Mouse (Mus musculus) forebrain, embryonic 10.5 days (tissue): ENCODE measurements at regions not wholly inside any gene's neighbourhood (a gene's known extent, or its start where the extent isn't known, plus 50 kb on each side); places are given as distances from the start of the nearest gene placed in this dataset.

ENCODE experiments used
- DNase-seq: peaks from one replicate; pipeline ENCODE4 v3.0.0-alpha.2; 2017; ENCODE audit warnings: low spot score; ENCODE audit errors: extremely low spot score
- H3K27ac ChIP-seq: fragments of 300-500 bp; sonication (generic); 2 replicates; pipeline ENCODE4 v1.5.1; 2016; ENCODE audit warnings: mild to moderate bottlenecking
- H3K27me3 ChIP-seq: fragments of 300-500 bp; sonication (generic); 2 replicates; pipeline ENCODE4 v1.6.1; 2016; ENCODE audit warnings: mild to moderate bottlenecking; ENCODE audit not compliant: poor library complexity, severe bottlenecking
- H3K36me3 ChIP-seq: fragments of 300-500 bp; sonication (generic); replicated peaks from 2 replicates; pipeline ENCODE4 v1.6.1; 2016; ENCODE audit warnings: mild to moderate bottlenecking, moderate library complexity
- H3K4me1 ChIP-seq: fragments of 300-500 bp; sonication (generic); 2 replicates; pipeline ENCODE4 v1.6.1; 2016
- H3K4me3 ChIP-seq: fragments of 300-500 bp; sonication (generic); 2 replicates; pipeline ENCODE4 v1.5.1; 2016; ENCODE audit warnings: mild to moderate bottlenecking, moderate library complexity
- H3K9me3 ChIP-seq: fragments of 300-500 bp; sonication (generic); 2 replicates; pipeline ENCODE4 v1.6.1; 2016; ENCODE audit warnings: mild to moderate bottlenecking, moderate library complexity
- WGBS: fragments of 180-500 bp; shearing (Covaris S2); methylation state at CpG from one replicate; pipeline ENCODE4 v1.1.7; 2016; 5-methylcytosine and 5-hydroxymethylcytosine counted together

GRCm38 (mm10) chr3:76014766-76015165 is 58.0 kb upstream of the Golim4 start:
- Histone ChIP-seq H3K27ac (no peak overlapping the region), H3K36me3 (no peaks in the 10 kb centered on the region), H3K4me3 (no peak overlapping the region), H3K9me3 (no peaks in the 10 kb centered on the region), H3K4me1 (no peaks in the 10 kb centered on the region), H3K27me3 (no peaks in the 10 kb centered on the region)
- no peak for DNase-seq
- 94% methylated on average over 4 of the region's 4 CpGs for WGBS

DNA sequence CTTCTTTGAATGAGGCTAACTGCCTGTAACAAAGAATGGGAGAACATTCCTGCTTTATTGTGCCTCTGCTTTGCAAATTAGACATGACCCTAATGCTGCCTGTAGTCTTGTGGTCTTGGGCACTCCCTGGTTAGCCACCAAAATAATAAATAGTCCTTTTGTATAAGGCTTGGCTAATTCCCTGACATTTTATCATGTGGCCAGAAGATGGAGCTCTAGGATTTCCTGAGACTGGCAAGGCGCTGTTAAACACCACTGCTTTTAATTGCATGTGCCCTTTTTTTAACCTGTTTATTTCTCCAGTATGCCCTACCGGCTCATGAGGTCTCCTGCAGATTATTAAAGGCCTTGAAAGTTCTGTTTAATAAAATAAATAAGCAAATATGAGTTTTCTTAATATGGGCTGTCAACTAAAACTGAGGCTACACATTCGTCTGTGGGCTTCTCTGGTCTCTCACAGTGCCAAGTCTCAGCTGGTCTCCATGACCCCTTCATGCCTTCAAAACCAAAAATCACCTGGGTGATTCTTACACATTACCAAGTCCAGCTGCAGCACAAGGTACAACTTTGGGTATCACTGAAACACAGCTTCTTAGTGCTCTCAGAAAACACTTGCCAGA is 51.9 kb upstream of the Golim4 start:
- no peak overlapping the region for H3K27ac ChIP-seq
- no peaks in the 10 kb centered on the region for H3K9me3 ChIP-seq
- H3K4me3 ChIP-seq = no peak overlapping the region
- DNase-seq = peak; percentile 23
- H3K36me3 ChIP-seq = no peaks in the 10 kb centered on the region
- 34% methylated on average over 3 of the region's 3 CpGs for WGBS
- no peaks in the 10 kb centered on the region for H3K27me3 ChIP-seq
- H3K4me1 ChIP-seq = no peaks in the 10 kb centered on the region
